Mouse (Mus musculus) stomach, postnatal 0 days (tissue): ENCODE results near the gene Ceacam18. TPM values are rescaled to one million over a fixed set of nuclear protein-coding genes. Genes with fewer than 3 reads are reported as not detected.
"Not testable (repeated sequence)": the region's sequence is repeated elsewhere in the genome, so short reads cannot be mapped to it uniquely, and the experiment has no call there.

ENCODE experiments used
- ATAC-seq: fragments of 200-750 bp; cut with Nextera tagmentation; 2 replicates; pipeline ENCODE4 v1.8.0; 2017; ENCODE audit not compliant: low FRiP score, low TSS enrichment
- DNase-seq: peaks from one replicate; pipeline ENCODE4 v3.0.0-alpha.2; 2016; ENCODE audit warnings: low spot score
- H3K27ac ChIP-seq: fragments of 300-500 bp; sonication (generic); replicated peaks from 2 replicates; pipeline ENCODE4 v1.5.1; 2014; ENCODE audit warnings: mild to moderate bottlenecking, control low read depth
- H3K27me3 ChIP-seq: fragments of 300-500 bp; sonication (generic); 2 replicates; pipeline ENCODE4 v1.6.1; 2014; ENCODE audit warnings: low read length; ENCODE audit not compliant: control insufficient read depth, insufficient read depth
- H3K36me3 ChIP-seq: fragments of 300-500 bp; sonication (generic); 2 replicates; pipeline ENCODE4 v1.6.1; 2014; ENCODE audit warnings: low read length, mixed read lengths; ENCODE audit not compliant: control insufficient read depth, insufficient read depth
- H3K4me1 ChIP-seq: fragments of 300-500 bp; sonication (generic); replicated peaks from 2 replicates; pipeline ENCODE4 v1.6.1; 2014; ENCODE audit warnings: antibody characterized with exemption; ENCODE audit not compliant: control insufficient read depth, insufficient read depth
- H3K4me2 ChIP-seq: fragments of 300-500 bp; sonication (generic); replicated peaks from 2 replicates; pipeline ENCODE4 v1.6.1; 2014; ENCODE audit warnings: low read depth, mild to moderate bottlenecking, control low read depth, moderate library complexity
- H3K4me3 ChIP-seq: fragments of 300-500 bp; sonication (generic); 2 replicates; pipeline ENCODE4 v1.5.1; 2014; ENCODE audit warnings: low read depth, low read length, control low read depth
- H3K9ac ChIP-seq: fragments of 300-500 bp; sonication (generic); 2 replicates; pipeline ENCODE4 v1.6.1; 2014; ENCODE audit warnings: mild to moderate bottlenecking, low read length, control low read depth, mixed read lengths
- H3K9me3 ChIP-seq: fragments of 300-500 bp; sonication (generic); 2 replicates; pipeline ENCODE4 v1.6.1; 2016; ENCODE audit warnings: low read length; ENCODE audit not compliant: control insufficient read depth
- CTCF ChIP-seq: IDR thresholded peaks from 2 replicates; pipeline ENCODE4 v1.5.1; 2016; ENCODE audit warnings: antibody characterized with exemption, low read depth, mild to moderate bottlenecking, moderate library complexity
- EP300 ChIP-seq: optimal IDR thresholded peaks from 2 replicates; pipeline ENCODE3; 2016; ENCODE audit warnings: antibody characterized with exemption
- WGBS: fragments of 180-500 bp; shearing (Covaris S2); extraction: QIAGEN DNeasy Blood & Tissue Kit; methylation state at CpG from one replicate; pipeline ENCODE4 v1.1.7; 2014; 5-methylcytosine and 5-hydroxymethylcytosine counted together
- polyA plus RNA-seq: library from polyadenylated mRNA; unstranded; fragments of >200 nt; fragmentation: Nextera tagmentation; extraction: Ambion mirVana; gene quantifications from 2 replicates; pipeline ENCODE4 v1.2.1, GENCODE M21; 2015

Ceacam18 gene
- polyA plus RNA-seq, 1 experiment from 2014 or later = 0.07 TPM

DNA sequence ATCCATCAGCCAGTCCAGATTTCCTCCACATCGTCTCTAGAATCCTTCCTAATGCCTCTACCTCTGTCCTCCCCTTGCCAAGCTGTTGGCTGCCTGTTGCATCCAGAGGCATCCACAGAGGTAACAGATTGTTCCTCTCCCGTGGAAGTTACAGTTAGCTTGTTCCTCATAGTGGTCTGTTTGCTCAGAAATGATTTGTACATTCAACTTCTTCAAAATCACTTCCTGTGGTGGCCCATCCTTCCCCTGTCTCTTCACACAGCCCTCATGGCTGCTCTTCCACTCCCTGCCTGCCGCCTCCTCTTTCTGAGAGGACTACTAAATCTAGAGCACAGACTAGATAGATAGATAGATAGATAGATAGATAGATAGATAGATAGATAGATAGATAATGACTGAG lies 20.0 kb downstream of the Ceacam18 start:
- WGBS = 77% methylated on average over 3 of the region's 3 CpGs
- Histone ChIP-seq H3K9ac (no peak overlapping the region), H3K4me3 (no peak overlapping the region), H3K27ac (no peak overlapping the region), H3K36me3 (no peaks in the 10 kb centered on the region), H3K9me3 (no peaks in the 10 kb centered on the region), H3K4me1 (no peaks in the 10 kb centered on the region), H3K27me3 (no peaks in the 10 kb centered on the region), H3K4me2 (no peak overlapping the region)
- DNase-seq (no peak), ATAC-seq (no peak)
- no peak for TF ChIP-seq EP300

DNA sequence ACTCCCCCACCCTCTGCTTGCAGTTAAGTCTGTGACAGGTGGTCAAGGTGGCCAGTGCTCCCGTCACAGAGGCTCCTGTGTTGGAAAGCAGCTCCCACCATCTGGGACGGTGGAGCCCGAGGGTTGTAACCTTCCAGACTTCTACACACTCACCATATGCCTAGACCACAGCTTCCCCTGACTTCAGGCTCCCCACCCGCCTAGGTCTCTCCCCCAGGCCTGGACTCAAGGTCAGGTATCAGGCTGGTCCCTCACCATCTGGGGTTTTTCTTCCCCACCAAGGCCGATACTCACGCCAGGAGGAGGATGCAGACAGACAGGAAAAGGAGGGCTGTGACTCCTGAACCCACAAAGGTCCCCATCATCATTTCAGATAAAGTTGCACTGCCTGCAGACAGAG lies 21.7 kb downstream of the Ceacam18 start:
- no peaks in the 10 kb centered on the region for H3K36me3 ChIP-seq
- ATAC-seq (no peak), DNase-seq (no peak)
- no peak overlapping the region for H3K9ac ChIP-seq
- H3K4me1 ChIP-seq = no peaks in the 10 kb centered on the region
- 65% methylated on average over 6 of the region's 6 CpGs for WGBS
- TF ChIP-seq CTCF = no peak
- TF ChIP-seq EP300 = no peak
- H3K27me3 ChIP-seq = no peaks in the 10 kb centered on the region
- no peak overlapping the region for H3K27ac ChIP-seq
- no peaks in the 10 kb centered on the region for H3K9me3 ChIP-seq
- H3K4me3 ChIP-seq = no peak overlapping the region
- H3K4me2 ChIP-seq = no peak overlapping the region

DNA sequence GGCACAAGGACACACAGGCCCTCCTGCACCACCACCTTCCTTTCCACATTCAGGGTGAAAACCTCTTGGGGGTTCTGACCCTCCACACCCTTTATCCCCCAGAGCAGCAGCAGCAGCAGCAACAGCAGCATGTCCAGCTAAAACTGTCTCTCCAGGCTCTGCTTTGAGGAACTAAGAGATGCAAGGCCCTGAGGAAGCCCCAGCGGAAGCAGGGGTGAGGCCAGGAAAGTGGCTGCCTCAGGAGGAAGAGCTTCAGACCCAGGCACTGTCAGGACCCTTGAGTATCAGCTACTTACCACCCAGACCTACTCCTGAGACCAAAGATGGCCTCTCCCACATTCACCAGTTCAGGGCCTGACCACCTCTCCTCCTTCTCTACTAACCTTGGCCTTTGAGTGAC lies 25.5 kb downstream of the Ceacam18 start, which contains the start of gene Siglece:
Gene Siglece, minus strand, starts transcription at position 160 of the 400 bp plus-strand sequence.
- TF ChIP-seq CTCF = no peak
- no peaks in the 10 kb centered on the region for H3K4me1 ChIP-seq
- no peaks in the 10 kb centered on the region for H3K9me3 ChIP-seq
- H3K4me2 ChIP-seq = no peak within 1 kb of the TSS
- ATAC-seq (no peak), DNase-seq (no peak)
- no peaks in the 10 kb centered on the region for H3K27me3 ChIP-seq
- H3K27ac ChIP-seq = no peak within 1 kb of the TSS
- 85% methylated on average over 1 of the region's 1 CpGs for WGBS
- no peak within 1 kb of the TSS for H3K9ac ChIP-seq
- no peaks in the 10 kb centered on the region for H3K36me3 ChIP-seq
- H3K4me3 ChIP-seq = no peak within 1 kb of the TSS

GRCm38 (mm10) chr7:43662804-43663203 lies 28.3 kb downstream of the Ceacam18 start:
- Histone ChIP-seq H3K4me2 (no peak overlapping the region), H3K36me3 (no peaks in the 10 kb centered on the region), H3K27ac (no peak overlapping the region), H3K9ac (no peak overlapping the region), H3K27me3 (no peaks in the 10 kb centered on the region; the same call in 1 of the 2 replicates), H3K4me3 (no peak overlapping the region), H3K9me3 (no peaks in the 10 kb centered on the region), H3K4me1 (no peaks in the 10 kb centered on the region)
- WGBS = 88% methylated on average over 1 of the region's 1 CpGs
- no peak for ATAC-seq
- no peak for DNase-seq
- TF ChIP-seq CTCF (no peak), EP300 (no peak)

- not testable (repeated sequence) for H3K9ac ChIP-seq, H3K4me2 ChIP-seq, H3K36me3 ChIP-seq, H3K27me3 ChIP-seq, H3K9me3 ChIP-seq, H3K4me1 ChIP-seq, DNase-seq, H3K27ac ChIP-seq, ATAC-seq, H3K4me3 ChIP-seq
- 81% methylated on average over 4 of the region's 4 CpGs for WGBS
Observed at GRCm38 (mm10) chr7:43667221-43667620, 32.7 kb downstream of the Ceacam18 start.

- 0 out of 2 replicates have a peak, but pooled peaks cover 6% of the 10 kb centered on the region for H3K4me1 ChIP-seq
- no peaks in the 10 kb centered on the region for H3K9me3 ChIP-seq
- no peak for ATAC-seq
- 17% methylated on average over 3 of the region's 3 CpGs for WGBS
- TF ChIP-seq EP300 (no peak), CTCF (peak; percentile 56)
- no peak overlapping the region for H3K9ac ChIP-seq
- H3K27ac ChIP-seq = no peak overlapping the region
- H3K27me3 ChIP-seq = no peaks in the 10 kb centered on the region; the same call in 1 of the 2 replicates
- no peak overlapping the region for H3K4me2 ChIP-seq
- no peaks in the 10 kb centered on the region for H3K36me3 ChIP-seq
- H3K4me3 ChIP-seq = no peak overlapping the region
- no peak for DNase-seq
Observed at GRCm38 (mm10) chr7:43668582-43668981, 34.1 kb downstream of the Ceacam18 start.
